Mouse (Mus musculus): ENCODE measurements around the gene Rwdd4a. TPM values are rescaled to one million over a fixed set of nuclear protein-coding genes. Genes with fewer than 3 reads are reported as not detected.

Rwdd4a gene
- polyA plus RNA-seq, 1 experiment, result 10.7 TPM

DNA sequence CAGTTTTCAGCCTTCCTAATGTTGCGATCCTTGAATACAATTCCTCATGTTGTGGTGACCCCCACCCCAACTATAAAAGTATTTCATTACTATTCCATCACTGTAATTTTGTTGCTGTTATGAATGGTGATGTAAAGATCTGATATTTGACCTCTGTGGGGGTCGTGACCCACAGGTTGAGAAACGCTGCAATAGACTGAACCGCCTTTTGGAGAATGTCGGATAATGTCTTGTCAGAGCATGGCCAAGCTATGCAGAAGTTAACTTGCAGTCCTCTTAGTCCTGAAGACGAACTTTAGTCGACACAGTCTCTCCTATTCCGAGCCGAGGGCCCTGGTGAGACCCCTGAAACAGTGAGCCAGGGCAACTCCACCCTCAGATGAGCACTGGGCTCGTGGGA is 13.6 kb downstream of the Rwdd4a start:
- Histone ChIP-seq H3K27ac (ENCODE audit: insufficient read depth, low read depth, low read length) (no peak overlapping the region), H3K36me3 (ENCODE audit: control insufficient read depth, insufficient read depth, low read length) (peaks cover 66% of the 10 kb centered on the region), H3K4me3 (ENCODE audit: low read depth, low read length) (no peak overlapping the region), H3K27me3 (ENCODE audit: control insufficient read depth, insufficient read depth, low read length) (no peaks in the 10 kb centered on the region), H3K4me1 (ENCODE audit: control insufficient read depth, insufficient read depth, insufficient read length, low read length) (no peaks in the 10 kb centered on the region)
- no peak for TF ChIP-seq CTCF (IDR thresholded peaks at IDR 0.05; ENCODE audit: extremely low read depth, insufficient read length, insufficient replicate concordance, low read depth, low read length)
- TF ChIP-seq POLR2A (IDR thresholded peaks at IDR 0.05; ENCODE audit: low read depth, low read length), result no peak
- WGBS, result over 99% methylated on average over 10 of the region's 10 CpGs

DNA sequence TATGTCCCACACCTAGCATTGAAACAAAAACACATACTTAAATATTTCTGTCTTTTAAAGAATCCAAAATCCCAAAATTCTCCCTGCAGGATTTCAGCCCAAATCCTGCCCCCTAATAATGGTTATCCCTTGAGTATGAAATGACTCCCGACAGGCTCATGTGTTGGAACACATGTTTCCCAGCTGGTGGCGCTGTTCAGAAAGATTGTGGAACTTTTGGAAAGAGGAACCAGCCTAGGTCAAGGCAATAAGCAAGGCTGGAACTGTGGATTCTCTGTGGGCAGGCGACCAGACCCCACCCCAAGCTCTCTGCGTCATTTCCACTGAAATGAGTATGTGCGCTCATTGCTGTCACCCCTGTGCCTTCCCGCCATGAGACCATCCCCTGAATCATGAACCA is 20.1 kb downstream of the Rwdd4a start:
- no peaks in the 10 kb centered on the region for H3K27me3 ChIP-seq (ENCODE audit: control insufficient read depth, insufficient read depth, low read length)
- WGBS, result 88% methylated on average over 6 of the region's 6 CpGs
- peaks cover 22% of the 10 kb centered on the region for H3K36me3 ChIP-seq (ENCODE audit: control insufficient read depth, insufficient read depth, low read length)
- no peak overlapping the region for H3K4me3 ChIP-seq (ENCODE audit: low read depth, low read length)
- TF ChIP-seq POLR2A (IDR thresholded peaks at IDR 0.05; ENCODE audit: low read depth, low read length) (no peak), CTCF (IDR thresholded peaks at IDR 0.05; ENCODE audit: extremely low read depth, insufficient read length, insufficient replicate concordance, low read depth, low read length) (no peak)
- H3K4me1 ChIP-seq (ENCODE audit: control insufficient read depth, insufficient read depth, insufficient read length, low read length), result no peaks in the 10 kb centered on the region
- no peak overlapping the region for H3K27ac ChIP-seq (ENCODE audit: insufficient read depth, low read depth, low read length)

DNA sequence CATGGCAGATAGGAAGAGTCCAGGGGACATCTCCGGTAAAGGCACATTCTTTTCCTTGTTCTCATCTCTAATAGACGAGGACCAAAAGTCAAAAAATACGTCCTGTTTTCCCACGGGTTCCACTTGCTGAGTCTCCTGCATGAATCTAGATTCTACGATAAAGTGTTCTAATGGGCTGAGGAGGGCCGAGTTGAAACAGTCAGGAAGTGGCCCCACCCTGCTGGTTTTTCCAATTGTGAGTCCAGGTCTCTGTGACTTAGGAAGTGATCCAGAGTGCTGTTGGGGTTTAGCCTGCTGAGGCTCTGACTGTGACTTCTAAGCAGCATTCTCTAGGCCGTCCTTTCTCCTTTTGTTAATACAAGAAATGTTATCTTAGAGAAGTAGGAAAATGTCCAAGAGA is 23.0 kb downstream of the Rwdd4a start:
- Histone ChIP-seq H3K27me3 (ENCODE audit: control insufficient read depth, insufficient read depth, low read length) (no peaks in the 10 kb centered on the region), H3K36me3 (ENCODE audit: control insufficient read depth, insufficient read depth, low read length) (no peaks in the 10 kb centered on the region), H3K4me3 (ENCODE audit: low read depth, low read length) (no peak overlapping the region), H3K4me1 (ENCODE audit: control insufficient read depth, insufficient read depth, insufficient read length, low read length) (no peaks in the 10 kb centered on the region), H3K27ac (ENCODE audit: insufficient read depth, low read depth, low read length) (no peak overlapping the region)
- WGBS, result 78% methylated on average over 7 of the region's 7 CpGs
- TF ChIP-seq CTCF (IDR thresholded peaks at IDR 0.05; ENCODE audit: extremely low read depth, insufficient read length, insufficient replicate concordance, low read depth, low read length) (no peak), POLR2A (IDR thresholded peaks at IDR 0.05; ENCODE audit: low read depth, low read length) (no peak)

DNA sequence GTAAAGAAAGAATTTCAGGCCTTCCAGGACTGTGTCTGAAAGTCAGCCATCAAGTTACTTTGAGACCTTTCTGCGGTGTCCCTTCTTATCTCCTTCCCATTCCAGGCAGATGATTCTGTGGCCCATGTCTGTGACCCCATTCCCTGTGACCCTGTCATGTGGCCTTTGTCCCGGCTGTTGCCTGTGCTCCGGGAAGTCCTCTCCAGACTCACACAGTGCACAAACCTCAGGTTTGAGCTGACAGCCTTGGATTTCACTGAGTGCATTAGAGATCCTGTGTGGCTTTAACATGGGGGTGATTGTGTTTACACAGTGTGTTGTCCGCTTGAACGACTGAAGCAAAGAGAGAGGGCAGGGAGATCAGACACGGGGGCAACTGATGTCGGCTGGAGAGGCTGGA is 24.8 kb downstream of the Rwdd4a start:
- Histone ChIP-seq H3K36me3 (ENCODE audit: control insufficient read depth, insufficient read depth, low read length) (no peaks in the 10 kb centered on the region), H3K4me1 (ENCODE audit: control insufficient read depth, insufficient read depth, insufficient read length, low read length) (no peaks in the 10 kb centered on the region), H3K4me3 (ENCODE audit: low read depth, low read length) (no peak overlapping the region), H3K27me3 (ENCODE audit: control insufficient read depth, insufficient read depth, low read length) (no peaks in the 10 kb centered on the region), H3K27ac (ENCODE audit: insufficient read depth, low read depth, low read length) (no peak overlapping the region)
- no peak for TF ChIP-seq POLR2A (IDR thresholded peaks at IDR 0.05; ENCODE audit: low read depth, low read length)
- TF ChIP-seq CTCF (IDR thresholded peaks at IDR 0.05; ENCODE audit: extremely low read depth, insufficient read length, insufficient replicate concordance, low read depth, low read length), result no peak
- 31% methylated on average over 7 of the region's 7 CpGs for WGBS

DNA sequence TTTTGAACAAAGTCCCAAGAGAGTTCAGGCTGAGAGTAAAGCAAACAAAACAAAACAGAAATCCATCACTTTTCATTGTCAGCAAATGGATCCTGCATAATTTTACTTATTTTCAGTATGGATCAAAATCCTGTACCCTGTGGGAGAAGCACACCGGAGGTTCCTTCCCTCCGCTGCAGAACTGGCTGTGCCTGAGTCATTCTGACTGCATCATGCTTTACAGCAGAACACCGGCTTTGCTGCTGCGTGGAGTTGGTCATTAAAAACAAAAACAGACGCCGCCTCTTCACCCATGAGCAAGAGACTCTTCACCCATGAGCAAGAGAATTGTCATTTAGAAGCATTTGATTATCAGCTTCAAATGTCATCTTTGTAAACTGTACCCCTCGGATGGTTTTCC is 27.3 kb downstream of the Rwdd4a start:
- Histone ChIP-seq H3K27ac (ENCODE audit: insufficient read depth, low read depth, low read length) (no peak overlapping the region), H3K4me1 (ENCODE audit: control insufficient read depth, insufficient read depth, insufficient read length, low read length) (no peaks in the 10 kb centered on the region), H3K4me3 (ENCODE audit: low read depth, low read length) (no peak overlapping the region), H3K36me3 (ENCODE audit: control insufficient read depth, insufficient read depth, low read length) (no peaks in the 10 kb centered on the region), H3K27me3 (ENCODE audit: control insufficient read depth, insufficient read depth, low read length) (no peaks in the 10 kb centered on the region)
- TF ChIP-seq POLR2A (IDR thresholded peaks at IDR 0.05; ENCODE audit: low read depth, low read length) (no peak), CTCF (IDR thresholded peaks at IDR 0.05; ENCODE audit: extremely low read depth, insufficient read length, insufficient replicate concordance, low read depth, low read length) (no peak)
- WGBS, result 86% methylated on average over 7 of the region's 7 CpGs

DNA sequence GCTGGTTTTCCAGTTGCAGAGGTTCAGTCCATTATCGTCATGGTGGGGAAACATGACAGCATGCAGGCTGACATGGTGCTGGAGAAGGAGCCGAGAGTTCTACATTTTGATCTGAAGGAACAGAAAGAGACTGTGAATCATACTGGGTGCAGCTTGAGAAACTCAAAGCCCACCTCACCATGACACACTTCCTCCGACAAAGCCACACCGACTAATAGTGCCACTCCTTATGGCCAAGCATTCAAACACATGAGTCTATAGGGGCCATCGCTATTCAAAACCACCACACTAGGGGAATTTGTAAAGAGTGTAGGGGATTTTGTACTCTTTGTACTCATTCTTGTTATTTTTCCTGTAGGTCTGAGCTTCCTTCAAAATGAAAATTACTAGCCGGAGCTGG is 33.1 kb downstream of the Rwdd4a start:
- Histone ChIP-seq H3K27ac (ENCODE audit: insufficient read depth, low read depth, low read length) (no peak overlapping the region), H3K36me3 (ENCODE audit: control insufficient read depth, insufficient read depth, low read length) (no peaks in the 10 kb centered on the region), H3K4me3 (ENCODE audit: low read depth, low read length) (no peak overlapping the region), H3K27me3 (ENCODE audit: control insufficient read depth, insufficient read depth, low read length) (no peaks in the 10 kb centered on the region), H3K4me1 (ENCODE audit: control insufficient read depth, insufficient read depth, insufficient read length, low read length) (no peaks in the 10 kb centered on the region)
- TF ChIP-seq CTCF (IDR thresholded peaks at IDR 0.05; ENCODE audit: extremely low read depth, insufficient read length, insufficient replicate concordance, low read depth, low read length), result no peak
- TF ChIP-seq POLR2A (IDR thresholded peaks at IDR 0.05; ENCODE audit: low read depth, low read length), result no peak
- WGBS, result 94% methylated on average over 6 of the region's 6 CpGs

DNA sequence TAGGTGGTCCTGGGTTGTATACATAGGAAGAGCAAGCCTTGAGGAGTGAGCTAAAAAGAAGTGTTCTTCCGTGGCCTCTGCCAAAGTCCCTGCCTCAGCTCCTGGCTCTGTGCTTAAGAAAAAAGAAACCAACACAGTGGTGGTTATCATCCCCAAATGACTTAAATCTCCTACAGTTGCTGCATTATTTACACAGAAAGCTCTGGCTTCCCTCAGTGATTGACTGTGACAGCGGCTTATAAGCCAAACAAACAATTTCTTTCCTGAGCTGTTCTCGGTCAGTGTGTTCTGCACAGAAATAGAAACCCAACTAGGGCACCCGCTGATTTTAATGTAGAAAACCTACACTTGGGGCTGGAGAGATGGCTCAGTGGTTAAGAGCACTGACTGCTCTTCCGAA is 34.6 kb downstream of the Rwdd4a start:
- TF ChIP-seq CTCF (IDR thresholded peaks at IDR 0.05; ENCODE audit: extremely low read depth, insufficient read length, insufficient replicate concordance, low read depth, low read length) (no peak), POLR2A (IDR thresholded peaks at IDR 0.05; ENCODE audit: low read depth, low read length) (no peak)
- Histone ChIP-seq H3K27me3 (ENCODE audit: control insufficient read depth, insufficient read depth, low read length) (no peaks in the 10 kb centered on the region), H3K27ac (ENCODE audit: insufficient read depth, low read depth, low read length) (no peak overlapping the region), H3K36me3 (ENCODE audit: control insufficient read depth, insufficient read depth, low read length) (no peaks in the 10 kb centered on the region), H3K4me3 (ENCODE audit: low read depth, low read length) (no peak overlapping the region), H3K4me1 (ENCODE audit: control insufficient read depth, insufficient read depth, insufficient read length, low read length) (no peaks in the 10 kb centered on the region)
- WGBS, result 70% methylated on average over 5 of the region's 5 CpGs

DNA sequence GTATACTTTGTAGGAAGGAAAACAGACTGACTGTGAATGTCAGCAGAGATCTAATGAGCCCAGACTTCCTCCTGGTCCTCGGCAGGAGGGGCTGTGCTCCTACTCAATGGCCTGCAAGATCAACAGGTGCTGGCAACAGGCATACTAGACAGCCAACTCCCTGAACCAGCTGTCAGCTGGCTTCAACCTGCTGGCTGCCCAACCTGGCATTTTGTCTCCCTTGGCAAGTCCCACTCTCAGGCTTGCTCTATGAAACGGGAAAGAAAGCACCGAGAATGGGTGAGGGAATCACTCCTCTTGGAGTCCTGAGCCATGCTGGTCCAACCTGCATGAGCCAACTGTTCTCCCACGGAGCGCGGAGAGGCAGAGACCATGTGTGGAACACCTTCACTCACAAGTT is 36.7 kb downstream of the Rwdd4a start:
- no peak overlapping the region for H3K27ac ChIP-seq (ENCODE audit: insufficient read depth, low read depth, low read length)
- no peaks in the 10 kb centered on the region for H3K27me3 ChIP-seq (ENCODE audit: control insufficient read depth, insufficient read depth, low read length)
- no peaks in the 10 kb centered on the region for H3K4me1 ChIP-seq (ENCODE audit: control insufficient read depth, insufficient read depth, insufficient read length, low read length)
- H3K36me3 ChIP-seq (ENCODE audit: control insufficient read depth, insufficient read depth, low read length), result no peaks in the 10 kb centered on the region
- TF ChIP-seq POLR2A (IDR thresholded peaks at IDR 0.05; ENCODE audit: low read depth, low read length) (no peak), CTCF (IDR thresholded peaks at IDR 0.05; ENCODE audit: extremely low read depth, insufficient read length, insufficient replicate concordance, low read depth, low read length) (no peak)
- 80% methylated on average over 6 of the region's 6 CpGs for WGBS
- no peak overlapping the region for H3K4me3 ChIP-seq (ENCODE audit: low read depth, low read length)

All from small intestine, adult 2 months (tissue).